Mouse (Mus musculus) ES-CJ7 (cell line): ENCODE measurements at regions not wholly inside any gene's neighbourhood (a gene's known extent, or its start where the extent isn't known, plus 50 kb on each side); places are given as distances from the start of the nearest gene placed in this dataset.

Source experiments
- DNase-seq: peaks from one replicate; pipeline ENCODE4 v3.0.0; 2011; ENCODE audit warnings: low read depth, low spot score

GRCm38 (mm10) chr10:38288689-38289283 is 532.8 kb downstream of the Rfpl4b start:
- no peak for DNase-seq

GRCm38 (mm10) chr10:38269136-38269535 is 552.4 kb downstream of the Rfpl4b start:
- DNase-seq, result peak; percentile 21

- no peak for DNase-seq
These were observed 556.0 kb downstream of the Rfpl4b start for GRCm38 (mm10) chr10:38265564-38265963.

- DNase-seq, result no peak
These were observed 574.8 kb downstream of the Rfpl4b start for GRCm38 (mm10) chr10:38246821-38247220.
